Mouse (Mus musculus): ENCODE results near the gene Anks1.

DNA sequence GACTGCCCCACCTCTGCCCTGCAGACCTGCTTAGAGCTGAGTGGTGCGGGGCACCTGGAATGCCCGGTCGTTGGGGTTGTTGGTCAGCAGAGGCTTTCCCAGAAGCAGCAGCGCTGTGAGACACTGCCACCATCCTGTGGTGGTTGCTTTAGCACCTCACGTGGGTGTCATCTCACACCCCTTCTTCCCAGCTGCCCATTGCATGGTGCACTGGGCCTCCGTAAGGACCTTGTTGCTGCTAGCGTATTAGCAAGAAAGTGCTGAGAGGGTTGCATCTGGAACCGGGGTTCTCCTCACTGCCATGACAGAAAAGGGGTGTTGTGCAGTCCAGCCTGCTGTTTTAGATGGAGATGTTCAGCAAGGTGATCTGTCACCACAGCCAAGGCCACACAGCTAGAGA, 97.1 kb downstream of the Anks1 start:
- TF ChIP-seq POLR2A (IDR thresholded peaks at IDR 0.05; ENCODE audit: borderline replicate concordance, insufficient read depth, low read length) (no peak), CTCF (IDR thresholded peaks at IDR 0.05; ENCODE audit: borderline replicate concordance, insufficient read depth, low read depth, low read length) (0 out of 2 replicates have a peak, but pooled peaks have one; percentile 2)
